Mouse (Mus musculus): ENCODE results near the gene Eef1akmt3. TPM values are rescaled to one million over a fixed set of nuclear protein-coding genes. Genes with fewer than 3 reads are reported as not detected.

The Eef1akmt3 gene
- polyA plus RNA-seq, 1 experiment from 2014 or later: 0.89 TPM

DNA sequence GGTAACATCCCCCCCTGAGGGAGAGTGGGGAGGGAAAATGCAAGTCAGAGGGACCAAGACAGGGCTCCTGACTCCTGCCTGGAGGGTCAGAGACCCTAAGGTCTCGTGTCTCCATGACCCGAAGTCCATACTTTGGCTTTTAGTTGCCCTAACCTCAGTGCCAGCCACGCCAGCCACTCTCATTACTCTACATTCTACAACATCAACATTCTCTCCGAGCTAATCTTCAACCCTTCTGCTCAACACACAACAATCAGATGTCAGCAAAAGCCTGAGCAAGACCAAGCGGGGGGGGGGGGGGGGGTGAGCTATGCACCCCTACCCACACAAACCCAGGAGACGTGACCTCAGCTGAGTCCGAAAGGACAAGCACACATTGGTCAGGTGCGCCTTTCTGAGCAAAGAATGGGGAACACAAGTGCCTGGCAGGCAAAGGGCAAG is 8.0 kb downstream of the Eef1akmt3 start:
- Histone ChIP-seq H3K9ac (ENCODE audit: low read depth, low read length) (no peak overlapping the region), H3K4me2 (replicated peaks; ENCODE audit: low read depth, low read length) (no peak overlapping the region), H3K36me3 (ENCODE audit: control insufficient read depth, insufficient read depth, low read length) (peaks cover 12% of the 10 kb centered on the region; the same call in 1 of the 2 replicates), H3K27ac (ENCODE audit: low read depth, low read length) (no peak overlapping the region), H3K27me3 (ENCODE audit: control insufficient read depth, insufficient read depth, low read length) (no peaks in the 10 kb centered on the region), H3K9me3 (ENCODE audit: control insufficient read depth, low read length) (no peaks in the 10 kb centered on the region), H3K4me1 (ENCODE audit: control insufficient read depth, insufficient read depth, low read length) (peaks cover 7% of the 10 kb centered on the region; the same call in 1 of the 2 replicates), H3K4me3 (ENCODE audit: low read length) (no peak overlapping the region)
- WGBS: 88% methylated on average over 8 of the region's 8 CpGs
- ATAC-seq (ENCODE audit: low FRiP score, low TSS enrichment): no peak

DNA sequence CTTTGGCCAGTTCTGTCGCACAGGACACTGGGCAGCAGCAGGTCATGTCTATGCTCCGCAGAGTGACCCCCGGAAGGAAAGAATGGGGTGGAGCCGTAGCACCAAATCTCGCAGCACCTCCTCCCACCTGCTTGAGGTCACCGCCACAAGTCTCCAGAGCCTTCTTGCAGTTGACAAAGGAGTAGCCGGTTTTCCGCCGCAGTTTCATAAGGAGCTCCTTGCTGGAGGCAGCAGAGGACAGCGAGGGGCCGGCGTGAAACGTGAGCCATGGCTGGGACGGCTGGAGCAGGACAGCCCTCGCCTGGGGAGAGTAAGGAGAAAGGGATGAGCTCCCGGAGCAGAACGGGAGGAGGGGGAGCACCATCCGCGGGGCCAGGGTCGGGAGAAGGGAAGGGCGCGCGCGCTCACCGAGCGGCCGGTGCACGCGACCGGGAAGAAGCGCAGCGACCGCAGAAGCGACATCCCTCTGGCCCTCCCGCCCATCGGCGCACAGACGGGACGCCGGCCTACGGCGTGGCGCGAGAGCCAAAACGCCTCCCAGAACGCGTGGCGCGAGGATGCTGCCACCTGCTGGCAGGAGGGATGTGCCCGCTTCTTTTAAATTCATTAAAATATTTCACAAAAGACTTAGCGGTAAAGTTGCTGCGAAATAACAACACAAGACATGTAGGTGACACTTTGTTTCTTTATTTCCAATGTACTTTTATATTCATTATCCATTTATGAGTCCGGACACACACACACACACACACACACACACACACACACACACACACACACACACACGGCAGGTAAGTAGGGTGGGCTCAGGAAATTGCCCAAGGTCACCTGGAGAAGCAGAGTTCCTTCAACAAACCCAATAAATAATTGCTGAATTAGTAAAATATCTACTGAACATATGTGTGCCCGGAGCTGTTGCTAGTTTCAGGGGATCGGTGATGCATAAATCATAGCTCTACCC is 10.7 kb downstream of the Eef1akmt3 start, which contains the start of gene Tsfm:
Gene Tsfm (minus strand): TSS at position 505 of the 961 bp plus-strand sequence.
- H3K4me2 ChIP-seq (replicated peaks; ENCODE audit: low read depth, low read length): peak within 1 kb of the TSS; percentile 60
- H3K9me3 ChIP-seq (ENCODE audit: control insufficient read depth, low read length): no peaks in the 10 kb centered on the region
- peak within 1 kb of the TSS; percentile 82 for H3K9ac ChIP-seq (ENCODE audit: low read depth, low read length)
- H3K27me3 ChIP-seq (ENCODE audit: control insufficient read depth, insufficient read depth, low read length): no peaks in the 10 kb centered on the region
- peak within 1 kb of the TSS; percentile 59 for H3K4me3 ChIP-seq (ENCODE audit: low read length)
- H3K27ac ChIP-seq (ENCODE audit: low read depth, low read length): peak within 1 kb of the TSS; percentile 72
- peaks cover 36% of the 10 kb centered on the region for H3K36me3 ChIP-seq (ENCODE audit: control insufficient read depth, insufficient read depth, low read length)
- peak; percentile 91 for ATAC-seq (ENCODE audit: low FRiP score, low TSS enrichment)
- WGBS: 6% methylated on average over 47 of the region's 56 CpGs
- H3K4me1 ChIP-seq (ENCODE audit: control insufficient read depth, insufficient read depth, low read length): peaks cover 7% of the 10 kb centered on the region; the same call in 1 of the 2 replicates

DNA sequence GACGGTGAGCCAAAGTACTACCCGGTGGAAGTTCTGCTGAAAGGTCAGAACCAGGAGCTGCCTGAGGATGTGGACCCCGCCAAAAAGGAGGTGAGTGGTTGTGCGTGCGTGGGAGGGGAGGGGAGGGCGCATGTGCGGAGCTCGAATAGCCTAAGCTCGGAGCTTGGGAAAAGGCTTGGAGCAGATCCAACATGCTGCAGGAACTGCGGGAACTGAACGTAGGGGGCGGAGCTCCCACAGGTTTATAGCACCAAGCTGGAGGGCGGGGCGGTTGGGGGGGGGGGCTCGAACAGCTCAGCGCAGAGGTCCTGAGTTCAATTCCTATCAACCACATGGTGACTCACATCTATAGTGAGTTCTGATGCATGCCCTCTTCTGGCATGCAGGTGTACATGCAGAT is 22.9 kb downstream of the Eef1akmt3 start:
- no peak overlapping the region for H3K4me2 ChIP-seq (replicated peaks; ENCODE audit: low read depth, low read length)
- H3K9me3 ChIP-seq (ENCODE audit: control insufficient read depth, low read length): no peaks in the 10 kb centered on the region
- H3K36me3 ChIP-seq (ENCODE audit: control insufficient read depth, insufficient read depth, low read length): peaks cover 11% of the 10 kb centered on the region
- H3K9ac ChIP-seq (ENCODE audit: low read depth, low read length): no peak overlapping the region
- ATAC-seq (ENCODE audit: low FRiP score, low TSS enrichment): no peak
- H3K4me3 ChIP-seq (ENCODE audit: low read length): no peak overlapping the region
- WGBS: 69% methylated on average over 16 of the region's 16 CpGs
- no peak overlapping the region for H3K27ac ChIP-seq (ENCODE audit: low read depth, low read length)
- no peaks in the 10 kb centered on the region for H3K4me1 ChIP-seq (ENCODE audit: control insufficient read depth, insufficient read depth, low read length)
- H3K27me3 ChIP-seq (ENCODE audit: control insufficient read depth, insufficient read depth, low read length): no peaks in the 10 kb centered on the region

DNA sequence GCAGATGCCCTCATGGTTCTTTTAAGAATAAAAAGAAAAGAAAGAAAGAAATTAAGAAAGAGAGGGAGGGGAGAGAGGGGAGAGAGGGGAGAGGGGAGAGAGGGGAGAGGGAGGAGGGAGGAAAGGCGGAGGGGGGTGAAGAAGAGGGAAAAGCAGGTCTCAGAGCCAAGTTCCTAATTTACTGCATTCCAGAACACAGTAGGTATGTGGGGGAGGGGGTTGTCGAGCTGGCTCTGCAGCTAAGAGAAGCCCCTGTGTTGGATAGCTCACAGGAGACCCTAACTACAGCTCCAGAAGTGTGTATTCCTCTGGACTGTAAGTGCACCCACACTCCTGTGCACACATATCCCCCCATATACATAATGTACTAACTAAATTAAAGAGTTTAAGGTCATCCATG is 24.2 kb downstream of the Eef1akmt3 start:
- H3K9ac ChIP-seq (ENCODE audit: low read depth, low read length): no peak overlapping the region
- 13% methylated on average over 2 of the region's 2 CpGs for WGBS
- no peak for ATAC-seq (ENCODE audit: low FRiP score, low TSS enrichment)
- H3K27ac ChIP-seq (ENCODE audit: low read depth, low read length): no peak overlapping the region
- no peak overlapping the region for H3K4me2 ChIP-seq (replicated peaks; ENCODE audit: low read depth, low read length)
- H3K27me3 ChIP-seq (ENCODE audit: control insufficient read depth, insufficient read depth, low read length): no peaks in the 10 kb centered on the region
- no peaks in the 10 kb centered on the region for H3K9me3 ChIP-seq (ENCODE audit: control insufficient read depth, low read length)
- H3K36me3 ChIP-seq (ENCODE audit: control insufficient read depth, insufficient read depth, low read length): no peaks in the 10 kb centered on the region; the same call in 1 of the 2 replicates
- no peaks in the 10 kb centered on the region for H3K4me1 ChIP-seq (ENCODE audit: control insufficient read depth, insufficient read depth, low read length)
- no peak overlapping the region for H3K4me3 ChIP-seq (ENCODE audit: low read length)

DNA sequence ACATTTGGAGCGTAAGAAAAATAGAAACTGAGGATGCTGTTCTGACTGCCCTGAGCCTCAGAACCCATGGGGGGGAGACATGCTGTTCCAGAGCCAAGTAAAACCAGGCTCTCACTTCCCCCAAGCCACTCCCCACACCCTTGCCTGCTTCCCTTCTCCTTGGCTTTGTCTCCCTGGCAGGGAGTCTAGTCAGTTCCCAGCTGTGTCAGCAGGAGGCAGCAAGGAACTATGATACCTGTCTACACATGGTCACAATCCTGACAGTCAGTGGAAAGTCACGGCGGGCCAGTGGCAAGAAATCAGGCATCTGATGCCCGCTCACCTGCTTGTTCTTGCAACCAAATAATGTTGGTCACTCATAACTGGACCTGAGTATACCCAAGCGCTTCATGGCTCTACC is 24.8 kb downstream of the Eef1akmt3 start:
- peak; percentile 47; the same call in 1 of the 2 replicates for ATAC-seq (ENCODE audit: low FRiP score, low TSS enrichment)
- WGBS: 59% methylated on average over 5 of the region's 5 CpGs
- Histone ChIP-seq H3K9ac (ENCODE audit: low read depth, low read length) (no peak overlapping the region), H3K4me3 (ENCODE audit: low read length) (no peak overlapping the region), H3K27ac (ENCODE audit: low read depth, low read length) (no peak overlapping the region), H3K4me1 (ENCODE audit: control insufficient read depth, insufficient read depth, low read length) (no peaks in the 10 kb centered on the region), H3K4me2 (replicated peaks; ENCODE audit: low read depth, low read length) (no peak overlapping the region), H3K36me3 (ENCODE audit: control insufficient read depth, insufficient read depth, low read length) (no peaks in the 10 kb centered on the region), H3K9me3 (ENCODE audit: control insufficient read depth, low read length) (no peaks in the 10 kb centered on the region), H3K27me3 (ENCODE audit: control insufficient read depth, insufficient read depth, low read length) (no peaks in the 10 kb centered on the region)

DNA sequence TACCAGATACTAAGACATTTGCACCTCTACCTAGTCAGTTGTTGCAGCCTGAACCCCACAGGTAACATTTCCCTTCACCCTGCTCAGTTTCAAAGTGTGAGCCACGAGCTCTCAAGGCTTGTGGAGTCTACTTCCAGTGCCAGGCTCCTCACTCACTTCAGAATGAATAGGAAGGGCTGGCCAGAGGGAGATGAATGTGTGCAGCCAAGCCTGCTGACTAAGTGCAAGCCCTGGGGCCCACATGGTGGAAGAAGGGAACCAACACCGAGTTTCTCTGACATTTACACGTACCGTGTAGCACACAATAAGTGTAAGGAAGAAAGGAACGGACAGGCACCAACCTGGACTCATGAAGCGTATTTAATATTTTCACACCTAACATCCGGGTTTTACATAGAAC is 37.5 kb downstream of the Eef1akmt3 start:
- Histone ChIP-seq H3K27ac (ENCODE audit: low read depth, low read length) (no peak overlapping the region), H3K4me1 (ENCODE audit: control insufficient read depth, insufficient read depth, low read length) (no peaks in the 10 kb centered on the region), H3K4me3 (ENCODE audit: low read length) (no peak overlapping the region), H3K4me2 (replicated peaks; ENCODE audit: low read depth, low read length) (no peak overlapping the region), H3K27me3 (ENCODE audit: control insufficient read depth, insufficient read depth, low read length) (no peaks in the 10 kb centered on the region), H3K36me3 (ENCODE audit: control insufficient read depth, insufficient read depth, low read length) (peaks cover 9% of the 10 kb centered on the region), H3K9me3 (ENCODE audit: control insufficient read depth, low read length) (no peaks in the 10 kb centered on the region), H3K9ac (ENCODE audit: low read depth, low read length) (no peak overlapping the region)
- WGBS: 83% methylated on average over 7 of the region's 7 CpGs
- ATAC-seq (ENCODE audit: low FRiP score, low TSS enrichment): no peak

DNA sequence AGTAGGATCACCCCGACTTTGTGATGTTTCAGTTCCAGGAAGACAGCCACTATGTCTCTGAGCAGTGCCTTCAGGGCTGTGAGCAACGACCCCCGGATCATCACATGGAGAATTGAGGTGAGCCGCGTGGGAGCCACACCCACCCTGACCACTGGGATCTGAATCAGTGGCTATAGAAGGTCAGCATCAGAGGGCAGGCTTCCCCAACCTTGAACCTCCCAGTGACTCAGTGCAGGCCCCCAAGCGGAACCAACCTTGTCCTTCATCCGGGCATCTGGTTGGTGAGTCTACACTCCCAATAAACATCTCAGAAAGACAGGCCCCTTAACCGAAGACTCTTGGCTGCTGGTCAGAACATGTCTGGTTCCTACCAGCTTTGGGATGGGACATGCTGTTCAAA is 38.0 kb downstream of the Eef1akmt3 start:
- 83% methylated on average over 8 of the region's 8 CpGs for WGBS
- Histone ChIP-seq H3K36me3 (ENCODE audit: control insufficient read depth, insufficient read depth, low read length) (peaks cover 14% of the 10 kb centered on the region), H3K27me3 (ENCODE audit: control insufficient read depth, insufficient read depth, low read length) (no peaks in the 10 kb centered on the region), H3K27ac (ENCODE audit: low read depth, low read length) (no peak overlapping the region), H3K4me3 (ENCODE audit: low read length) (no peak overlapping the region), H3K4me2 (replicated peaks; ENCODE audit: low read depth, low read length) (no peak overlapping the region), H3K4me1 (ENCODE audit: control insufficient read depth, insufficient read depth, low read length) (no peaks in the 10 kb centered on the region), H3K9me3 (ENCODE audit: control insufficient read depth, low read length) (no peaks in the 10 kb centered on the region), H3K9ac (ENCODE audit: low read depth, low read length) (no peak overlapping the region)
- no peak for ATAC-seq (ENCODE audit: low FRiP score, low TSS enrichment)

DNA sequence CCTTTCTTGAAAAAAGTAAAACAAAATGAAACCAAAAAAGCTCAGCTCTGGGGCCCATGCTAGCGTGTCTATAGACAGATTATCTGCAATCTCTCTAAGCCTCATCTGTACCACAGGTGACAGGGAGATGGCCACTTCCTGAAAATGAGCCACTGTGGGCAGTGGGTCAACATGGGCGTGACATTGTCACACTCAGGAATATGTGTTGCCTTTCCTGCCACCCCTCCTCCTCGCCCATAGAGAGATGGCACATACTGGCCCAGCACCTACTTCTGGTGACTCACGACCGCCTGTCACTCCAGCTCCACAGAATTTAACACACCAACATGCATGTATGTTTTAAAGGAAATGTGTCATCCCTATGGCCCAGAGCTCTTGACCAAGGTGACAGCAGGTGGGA is 38.5 kb downstream of the Eef1akmt3 start:
- no peak for ATAC-seq (ENCODE audit: low FRiP score, low TSS enrichment)
- H3K9me3 ChIP-seq (ENCODE audit: control insufficient read depth, low read length): no peaks in the 10 kb centered on the region
- H3K27ac ChIP-seq (ENCODE audit: low read depth, low read length): no peak overlapping the region
- H3K9ac ChIP-seq (ENCODE audit: low read depth, low read length): no peak overlapping the region
- no peak overlapping the region for H3K4me3 ChIP-seq (ENCODE audit: low read length)
- H3K27me3 ChIP-seq (ENCODE audit: control insufficient read depth, insufficient read depth, low read length): no peaks in the 10 kb centered on the region
- H3K4me2 ChIP-seq (replicated peaks; ENCODE audit: low read depth, low read length): no peak overlapping the region
- H3K4me1 ChIP-seq (ENCODE audit: control insufficient read depth, insufficient read depth, low read length): no peaks in the 10 kb centered on the region
- H3K36me3 ChIP-seq (ENCODE audit: control insufficient read depth, insufficient read depth, low read length): peaks cover 19% of the 10 kb centered on the region
- WGBS: 91% methylated on average over 5 of the region's 5 CpGs

DNA sequence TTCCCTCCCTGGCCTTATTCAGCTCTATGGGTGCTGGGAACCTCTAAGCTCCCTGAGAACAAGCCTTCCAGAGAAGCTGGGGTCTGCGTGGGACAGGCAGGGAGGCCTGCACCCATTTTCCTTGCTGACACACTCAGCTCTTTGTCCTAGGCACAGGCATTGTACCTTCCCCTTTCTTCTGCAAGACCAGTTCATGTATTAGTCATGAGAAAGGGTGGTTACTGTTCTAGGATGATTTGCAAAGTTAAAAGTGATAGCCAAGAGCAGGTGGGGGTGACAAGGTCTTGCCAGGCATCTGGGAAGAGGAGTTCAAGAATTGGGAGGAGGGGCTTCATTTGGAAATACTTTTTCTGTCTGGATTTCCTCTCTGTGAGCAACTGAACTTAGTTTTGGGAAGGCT is 39.3 kb downstream of the Eef1akmt3 start:
- 83% methylated on average over 1 of the region's 1 CpGs for WGBS
- H3K4me2 ChIP-seq (replicated peaks; ENCODE audit: low read depth, low read length): no peak overlapping the region

More for the DNA sequence above, 39.3 kb downstream of the Eef1akmt3 start:
- H3K9me3 ChIP-seq (ENCODE audit: control insufficient read depth, low read length): no peaks in the 10 kb centered on the region
- peaks cover 26% of the 10 kb centered on the region for H3K36me3 ChIP-seq (ENCODE audit: control insufficient read depth, insufficient read depth, low read length)
- H3K4me3 ChIP-seq (ENCODE audit: low read length): no peak overlapping the region
- H3K4me1 ChIP-seq (ENCODE audit: control insufficient read depth, insufficient read depth, low read length): no peaks in the 10 kb centered on the region
- ATAC-seq (ENCODE audit: low FRiP score, low TSS enrichment): no peak
- no peak overlapping the region for H3K9ac ChIP-seq (ENCODE audit: low read depth, low read length)
- no peak overlapping the region for H3K27ac ChIP-seq (ENCODE audit: low read depth, low read length)
- H3K27me3 ChIP-seq (ENCODE audit: control insufficient read depth, insufficient read depth, low read length): no peaks in the 10 kb centered on the region

Measured in kidney, embryonic 14.5 days (tissue).